Mouse (Mus musculus): ENCODE measurements around the gene Tdgf1.

DNA sequence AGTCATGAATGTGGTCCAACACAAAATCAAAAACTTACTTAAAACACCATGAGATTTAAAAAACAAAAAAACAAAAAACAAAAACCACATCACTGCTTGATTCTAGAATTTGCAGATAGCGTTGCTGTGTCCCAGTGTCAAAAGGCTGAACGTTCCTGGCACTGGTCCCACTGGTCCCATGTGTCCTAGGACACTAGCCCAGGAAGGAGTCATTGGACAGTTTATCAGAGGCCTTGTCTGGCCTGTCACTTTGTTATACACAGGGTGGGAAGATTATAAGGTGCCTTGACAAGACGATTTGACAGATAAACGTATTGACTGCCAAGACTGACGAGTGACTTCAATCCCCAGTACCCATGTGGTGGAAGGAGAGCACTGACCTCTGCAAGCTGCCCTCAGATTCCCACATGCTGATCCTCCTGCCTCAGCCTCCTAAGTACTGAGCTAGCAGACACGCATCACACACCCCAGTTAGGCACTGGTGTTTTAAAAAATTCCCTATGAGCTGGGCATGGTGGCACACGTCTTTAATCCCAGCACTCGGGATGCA, 17.7 kb upstream of the Tdgf1 start:
- TF ChIP-seq EP300 (IDR thresholded peaks at IDR 0.05; ENCODE audit: low read length) (no peak), CTCF (conservative IDR thresholded peaks at IDR 0.05 in 1 of 2, IDR thresholded peaks at IDR 0.05 in 1 of 2; ENCODE audit: low read depth in 2 of 2, low read length in 2 of 2) (no peak), RAD21 (IDR thresholded peaks at IDR 0.05; ENCODE audit: low read depth, low read length) (no peak), GABPA (IDR thresholded peaks at IDR 0.05; ENCODE audit: insufficient replicate concordance, low read depth, low read length) (no peak), MAX (IDR thresholded peaks at IDR 0.05; ENCODE audit: low read length) (no peak)

All from CH12.LX (cell line).